Mouse (Mus musculus): ENCODE results near the gene Zfp981. TPM values are rescaled to one million over a fixed set of nuclear protein-coding genes. Genes with fewer than 3 reads are reported as not detected.
"Not testable (repeated sequence)": the region's sequence is repeated elsewhere in the genome, so short reads cannot be mapped to it uniquely, and the experiment has no call there.

The Zfp981 gene
- 1 to 10 TPM in 1 of 2 experiments, under 1 TPM in 1; 0.63 to 1.0 TPM for total RNA-seq (2021)
- long read RNA-seq, partial matches to known transcripts, result 0 of 4 reads
- long read RNA-seq, other reads (novel, unspliced or antisense), result 4 of 4 reads

- not testable (repeated sequence) for DNase-seq (ENCODE audit: low spot score in 2 of 2)
These were observed at the start of gene Zfp981 for GRCm38 (mm10) chr4:146501727-146502126. Gene Zfp981 (plus strand): TSS chr4:146502027.

- DNase-seq (ENCODE audit: low spot score in 2 of 2), result not testable (repeated sequence)
These were observed 49.3 kb upstream of the Zfp981 start for GRCm38 (mm10) chr4:146452576-146452975.

GRCm38 (mm10) chr4:146454170-146454569 lies 47.7 kb upstream of the Zfp981 start:
- DNase-seq (ENCODE audit: low spot score in 2 of 2), result not testable (repeated sequence)

GRCm38 (mm10) chr4:146454896-146455295 lies 46.9 kb upstream of the Zfp981 start:
- DNase-seq (ENCODE audit: low spot score in 2 of 2), result no peak

GRCm38 (mm10) chr4:146455321-146455721 lies 46.5 kb upstream of the Zfp981 start:
- DNase-seq (ENCODE audit: low spot score in 2 of 2), result no peak

- DNase-seq (ENCODE audit: low spot score in 2 of 2), result no peak
These were observed 45.6 kb upstream of the Zfp981 start for GRCm38 (mm10) chr4:146456061-146456726.

- DNase-seq (ENCODE audit: low spot score in 2 of 2), result no peak
These were observed 44.7 kb upstream of the Zfp981 start for GRCm38 (mm10) chr4:146457126-146457525.

- DNase-seq (ENCODE audit: low spot score in 2 of 2), result no peak
These were observed 44.1 kb upstream of the Zfp981 start for GRCm38 (mm10) chr4:146457720-146458119.

- not testable (repeated sequence) for DNase-seq (ENCODE audit: low spot score in 2 of 2)
These were observed 42.0 kb upstream of the Zfp981 start for GRCm38 (mm10) chr4:146459822-146460221.

- DNase-seq (ENCODE audit: low spot score in 2 of 2), result not testable (repeated sequence)
These were observed 41.1 kb upstream of the Zfp981 start for GRCm38 (mm10) chr4:146460685-146461084.

GRCm38 (mm10) chr4:146463649-146464351 lies 38.0 kb upstream of the Zfp981 start:
- DNase-seq (ENCODE audit: low spot score in 2 of 2), result not testable (repeated sequence)

- DNase-seq (ENCODE audit: low spot score in 2 of 2), result not testable (repeated sequence)
These were observed 31.8 kb upstream of the Zfp981 start for GRCm38 (mm10) chr4:146469984-146470383.

- DNase-seq (ENCODE audit: low spot score in 2 of 2), result not testable (repeated sequence)
These were observed 27.6 kb upstream of the Zfp981 start for GRCm38 (mm10) chr4:146474181-146474580.

- not testable (repeated sequence) for DNase-seq (ENCODE audit: low spot score in 2 of 2)
These were observed 26.8 kb upstream of the Zfp981 start for GRCm38 (mm10) chr4:146474716-146475676.

- not testable (repeated sequence) for DNase-seq (ENCODE audit: low spot score in 2 of 2)
These were observed 25.6 kb upstream of the Zfp981 start for GRCm38 (mm10) chr4:146476260-146476659.

GRCm38 (mm10) chr4:146476959-146477358 lies 24.9 kb upstream of the Zfp981 start:
- DNase-seq (ENCODE audit: low spot score in 2 of 2), result not testable (repeated sequence)

- not testable (repeated sequence) for DNase-seq (ENCODE audit: low spot score in 2 of 2)
These were observed 21.3 kb upstream of the Zfp981 start for GRCm38 (mm10) chr4:146480376-146481096.

- not testable (repeated sequence) for DNase-seq (ENCODE audit: low spot score in 2 of 2)
These were observed 19.3 kb upstream of the Zfp981 start for GRCm38 (mm10) chr4:146482546-146482945.

- not testable (repeated sequence) for DNase-seq (ENCODE audit: low spot score in 2 of 2)
These were observed 18.1 kb upstream of the Zfp981 start for GRCm38 (mm10) chr4:146483571-146484280.

GRCm38 (mm10) chr4:146484676-146485075 lies 17.2 kb upstream of the Zfp981 start:
- not testable (repeated sequence) for DNase-seq (ENCODE audit: low spot score in 2 of 2)
